Mouse (Mus musculus) bone marrow, adult 2 months (tissue): ENCODE results near the gene Vsig10.

ENCODE experiments used
- CTCF ChIP-seq: fragments of 200-500 bp; IDR thresholded peaks from 2 replicates; pipeline ENCODE4 v1.5.1; 2011; ENCODE audit warnings: low read length, control low read depth; ENCODE audit not compliant: control insufficient read depth, insufficient read depth
- POLR2A ChIP-seq: fragments of 200-500 bp; IDR thresholded peaks from 2 replicates; pipeline ENCODE4 v1.6.1; 2011; ENCODE audit warnings: low read depth, mild to moderate bottlenecking, control low read depth, low read length, borderline replicate concordance; ENCODE audit not compliant: control insufficient read depth

DNA sequence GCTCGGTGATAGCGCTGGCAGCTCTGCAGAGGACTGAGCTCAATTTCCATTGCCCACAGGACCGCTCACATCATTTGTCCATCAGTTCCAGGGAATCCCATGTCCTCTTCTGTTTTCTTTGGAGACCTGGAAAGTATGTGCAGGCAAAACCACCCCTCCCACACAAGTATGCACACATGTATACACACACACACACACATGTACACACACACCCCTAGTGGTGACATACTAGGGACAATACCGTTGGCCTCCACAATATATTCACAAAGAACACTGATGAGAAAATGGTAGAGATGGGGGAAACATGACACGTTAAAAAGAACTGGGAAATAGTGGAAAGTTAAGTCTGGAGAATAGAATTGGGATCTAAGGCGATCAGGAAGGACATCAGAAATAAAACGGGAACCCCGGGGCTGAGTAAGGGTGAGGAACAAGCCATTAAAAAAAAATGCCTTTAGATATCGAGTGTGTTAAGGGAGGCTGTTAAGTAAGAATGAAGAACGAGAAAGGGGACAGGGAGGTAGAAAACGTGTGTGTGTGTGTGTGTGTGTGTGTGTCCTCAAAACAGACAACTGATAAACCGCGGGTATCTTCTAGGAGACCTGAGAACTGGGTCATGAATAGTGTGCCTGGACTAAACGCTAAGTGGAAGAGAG, 36.9 kb downstream of the Vsig10 start:
- TF ChIP-seq POLR2A (no peak), CTCF (no peak)
